Mouse (Mus musculus) kidney, embryonic 14.5 days (tissue): Measurements from ENCODE around the gene Aox4. TPM values are rescaled to one million over a fixed set of nuclear protein-coding genes. Genes with fewer than 3 reads are reported as not detected.

Experiments used
- polyA plus RNA-seq: library from polyadenylated mRNA; unstranded; fragments of >200 nt; fragmentation: Nextera tagmentation; extraction: Ambion mirVana; gene quantifications from 2 replicates; pipeline ENCODE4 v1.2.1, GENCODE M21; 2014

Aox4 gene
- polyA plus RNA-seq, 1 experiment from 2014 or later = 0.14 TPM

Other genes with a start within 250 kb of the Aox4 start
- gene Sgo2a, start 214.4 kb upstream of the Aox4 start, polyA plus RNA-seq = 19.6 and 23.7 TPM in 2 replicates
- 10.3 and 16.1 TPM in 2 replicates for gene Kctd18, start 191.4 kb upstream of the Aox4 start, polyA plus RNA-seq
- gene Aox1, start 180.5 kb upstream of the Aox4 start, polyA plus RNA-seq = 0.11 and 0.23 TPM in 2 replicates
- gene Aox3, start 97.3 kb upstream of the Aox4 start, polyA plus RNA-seq = 4.4 and 5.0 TPM in 2 replicates
- gene Aox2, start 67.9 kb downstream of the Aox4 start, polyA plus RNA-seq = 0.06 and 0.12 TPM in 2 replicates
- gene Bzw1, start 182.5 kb downstream of the Aox4 start, polyA plus RNA-seq = 297 and 476 TPM in 2 replicates
- 205 and 214 TPM in 2 replicates for gene Clk1, start 213.7 kb downstream of the Aox4 start, polyA plus RNA-seq
- gene Nif3l1, start 234.8 kb downstream of the Aox4 start, polyA plus RNA-seq = 57.2 and 57.3 TPM in 2 replicates
- 56.1 and 74.5 TPM in 2 replicates for gene Ppil3, start 235.1 kb downstream of the Aox4 start, polyA plus RNA-seq